Mouse (Mus musculus) G1E (cell line): Measurements from ENCODE around the gene Immt. TPM values are rescaled to one million over a fixed set of nuclear protein-coding genes. Genes with fewer than 3 reads are reported as not detected.

Source experiments
- ATAC-seq: 2 replicates; pipeline ENCODE4 v1.8.0; 2016; ENCODE audit warnings: mild to moderate bottlenecking; ENCODE audit not compliant: insufficient number of reproducible peaks, poor library complexity, low FRiP score, severe bottlenecking; ENCODE audit errors: extremely low read depth
- DNase-seq: peaks from one replicate; pipeline ENCODE4 v3.0.0; 2012; ENCODE audit warnings: low spot score
- H3K27me3 ChIP-seq: 2 replicates; pipeline ENCODE4 v1.6.1; 2012; ENCODE audit warnings: mild to moderate bottlenecking, low read length, inconsistent platforms; ENCODE audit not compliant: insufficient read depth
- H3K36me3 ChIP-seq: replicated peaks from 2 replicates; pipeline ENCODE3; 2012; ENCODE audit warnings: mild to moderate bottlenecking, inconsistent platforms
- H3K4me1 ChIP-seq: 2 replicates; pipeline ENCODE4 v1.6.1; 2012; ENCODE audit warnings: low read depth, low read length, inconsistent platforms, mixed read lengths; ENCODE audit not compliant: insufficient read depth
- H3K4me3 ChIP-seq: 2 replicates; pipeline ENCODE4 v1.5.1; 2012; ENCODE audit warnings: low read depth, mild to moderate bottlenecking, inconsistent platforms, low read length, moderate library complexity, mixed read lengths
- H3K9me3 ChIP-seq: replicated peaks from 2 replicates; pipeline ENCODE4 v1.6.1; 2012; ENCODE audit warnings: inconsistent platforms
- CTCF ChIP-seq: IDR thresholded peaks from 2 replicates; pipeline ENCODE4 v1.5.1; 2012; ENCODE audit warnings: low read depth, low read length, inconsistent platforms, mixed read lengths
- GATA1 ChIP-seq: IDR thresholded peaks from 2 replicates; pipeline ENCODE4 v1.6.1; 2012; ENCODE audit warnings: borderline replicate concordance, low read length, inconsistent platforms, mixed read lengths
- GATA2 ChIP-seq: IDR thresholded peaks from 2 replicates; pipeline ENCODE4 v1.6.1; 2012; ENCODE audit warnings: low read depth, low read length, inconsistent platforms, borderline replicate concordance
- POLR2AphosphoS5 ChIP-seq: IDR thresholded peaks from 2 replicates; pipeline ENCODE4 v1.6.1; 2012; ENCODE audit warnings: low read depth, low read length, inconsistent platforms; ENCODE audit not compliant: insufficient replicate concordance
- TAL1 ChIP-seq: conservative IDR thresholded peaks from 2 replicates; pipeline ENCODE4 v1.6.1; 2012; ENCODE audit warnings: low read depth, low read length, inconsistent platforms, mixed read lengths
- polyA plus RNA-seq: library from polyadenylated mRNA; stranded (reverse); fragments of >175 nt; gene quantifications from 2 replicates; pipeline ENCODE4 v1.2.3, GENCODE M21; 2012
- total RNA-seq, 2 experiments: library from RNA; stranded (forward) in 1 of 2; stranded (reverse) in 1 of 2; fragments of 200-1000 nt in 1 of 2; fragments of >200 nt in 1 of 2; fragmentation: Nextera tagmentation in 1 of 2; gene quantifications; 2 replicates each; pipeline ENCODE4 v1.2.3; 2014 to 2017

The Immt gene
- total RNA-seq (2014; fragmentation: Nextera tagmentation) (139 and 169 TPM in 2 replicates), total RNA-seq (2017) (147 and 163 TPM in 2 replicates), polyA plus RNA-seq (25.6 and 38.1 TPM in 2 replicates)

- DNase-seq (peak; percentile 95), ATAC-seq (peak; percentile 76)
- Histone ChIP-seq H3K4me3 (peak within 1 kb of the TSS; percentile 99), H3K27me3 (no peaks in the 10 kb centered on the region; the same call in 1 of the 2 replicates), H3K9me3 (no peaks in the 10 kb centered on the region), H3K4me1 (peaks cover 13% of the 10 kb centered on the region), H3K36me3 (peaks cover 24% of the 10 kb centered on the region)
- no peak for TF ChIP-seq POLR2AphosphoS5
- no peak for TF ChIP-seq GATA2
- no peak for TF ChIP-seq GATA1
- TF ChIP-seq CTCF, result no peak
- TF ChIP-seq TAL1, result no peak
These were observed at the start of gene Immt for GRCm38 (mm10) chr6:71830690-71831580. Gene Immt, plus strand, starts transcription at chr6:71831331.

- Histone ChIP-seq H3K4me3 (no peak overlapping the region), H3K4me1 (no peaks in the 10 kb centered on the region), H3K36me3 (no peaks in the 10 kb centered on the region), H3K9me3 (no peaks in the 10 kb centered on the region), H3K27me3 (peaks cover 35% of the 10 kb centered on the region)
- TF ChIP-seq GATA2 (no peak), TAL1 (no peak)
- ATAC-seq (no peak), DNase-seq (no peak)
These were observed 48.0 kb upstream of the Immt start for GRCm38 (mm10) chr6:71783165-71783564.

- Histone ChIP-seq H3K4me3 (no peak overlapping the region), H3K9me3 (no peaks in the 10 kb centered on the region), H3K36me3 (no peaks in the 10 kb centered on the region), H3K4me1 (no peaks in the 10 kb centered on the region), H3K27me3 (peaks cover 42% of the 10 kb centered on the region)
- ATAC-seq (no peak), DNase-seq (no peak)
- TF ChIP-seq POLR2AphosphoS5 (no peak), TAL1 (no peak), GATA2 (no peak), GATA1 (no peak), CTCF (no peak)
These were observed 42.8 kb upstream of the Immt start for GRCm38 (mm10) chr6:71788348-71788747.

GRCm38 (mm10) chr6:71791771-71792170, 39.4 kb upstream of the Immt start:
- no peaks in the 10 kb centered on the region for H3K36me3 ChIP-seq
- TF ChIP-seq TAL1, result no peak
- TF ChIP-seq POLR2AphosphoS5, result no peak
- no peak for TF ChIP-seq CTCF
- TF ChIP-seq GATA2, result no peak
- TF ChIP-seq GATA1, result no peak
- ATAC-seq (no peak), DNase-seq (no peak)
- peaks cover 56% of the 10 kb centered on the region for H3K27me3 ChIP-seq
- H3K9me3 ChIP-seq, result no peaks in the 10 kb centered on the region
- no peak overlapping the region for H3K4me3 ChIP-seq
- H3K4me1 ChIP-seq, result no peaks in the 10 kb centered on the region

- TF ChIP-seq TAL1 (no peak), CTCF (no peak), POLR2AphosphoS5 (no peak), GATA2 (no peak), GATA1 (no peak)
- peaks cover 67% of the 10 kb centered on the region for H3K27me3 ChIP-seq
These were observed 31.7 kb upstream of the Immt start for GRCm38 (mm10) chr6:71799391-71799790.

GRCm38 (mm10) chr6:71801011-71801713, 30.0 kb upstream of the Immt start:
- no peak for ATAC-seq
- Histone ChIP-seq H3K36me3 (no peaks in the 10 kb centered on the region), H3K4me1 (peaks cover 6% of the 10 kb centered on the region; the same call in 1 of the 2 replicates), H3K4me3 (no peak overlapping the region), H3K9me3 (no peaks in the 10 kb centered on the region), H3K27me3 (peaks cover 59% of the 10 kb centered on the region)
- DNase-seq, result no peak
- TF ChIP-seq POLR2AphosphoS5 (no peak), GATA2 (no peak), GATA1 (no peak), TAL1 (no peak), CTCF (no peak)

More at GRCm38 (mm10) chr6:71799391-71799790, 31.7 kb upstream of the Immt start:
- Histone ChIP-seq H3K36me3 (no peaks in the 10 kb centered on the region), H3K9me3 (no peaks in the 10 kb centered on the region), H3K4me1 (peaks cover 6% of the 10 kb centered on the region; the same call in 1 of the 2 replicates), H3K4me3 (no peak overlapping the region)
- DNase-seq, result no peak
- no peak for ATAC-seq
